Mouse (Mus musculus): ENCODE measurements around the gene Dhtkd1. TPM values are rescaled to one million over a fixed set of nuclear protein-coding genes. Genes with fewer than 3 reads are reported as not detected.

The Dhtkd1 gene
- polyA plus RNA-seq, 2 experiments from 2014 or later = 0.37 TPM; not detected in 1

DNA sequence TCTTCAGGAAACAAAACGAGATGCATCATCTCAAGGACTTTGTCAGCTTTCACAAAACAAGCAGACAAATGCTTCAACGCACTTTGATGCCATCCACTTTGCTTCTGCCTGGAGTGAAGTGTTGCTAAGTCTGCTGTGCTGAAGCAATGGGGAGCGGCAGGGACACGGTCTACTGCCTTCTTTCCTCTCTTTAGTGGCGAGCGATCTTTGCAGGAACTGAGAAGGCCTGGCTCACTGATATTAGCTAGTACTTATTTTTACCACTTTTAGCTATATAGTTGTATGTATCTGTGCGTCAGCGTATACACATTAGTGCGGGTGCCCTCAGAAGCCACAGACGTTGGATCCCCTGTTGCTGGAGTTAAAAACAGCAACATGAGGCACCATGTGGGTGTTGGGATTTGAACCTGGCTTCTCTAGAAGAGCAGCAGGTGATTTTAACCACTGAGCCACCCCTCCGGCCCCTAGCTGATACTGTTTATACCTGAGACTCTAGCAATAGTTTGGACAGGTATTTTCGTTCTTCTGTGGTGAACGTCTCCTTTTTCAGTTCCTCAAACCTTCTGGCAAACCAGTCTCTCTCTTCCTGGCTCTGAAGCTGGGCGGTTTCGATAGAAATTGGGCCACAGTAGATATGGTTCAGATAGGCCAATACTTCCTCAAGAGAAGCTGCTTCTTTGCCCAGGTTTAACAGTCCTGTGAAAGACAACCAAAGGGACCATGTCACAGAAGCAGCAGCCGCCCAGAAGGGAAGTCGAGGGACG is 12.1 kb downstream of the Dhtkd1 start:
- ATAC-seq = no peak

DNA sequence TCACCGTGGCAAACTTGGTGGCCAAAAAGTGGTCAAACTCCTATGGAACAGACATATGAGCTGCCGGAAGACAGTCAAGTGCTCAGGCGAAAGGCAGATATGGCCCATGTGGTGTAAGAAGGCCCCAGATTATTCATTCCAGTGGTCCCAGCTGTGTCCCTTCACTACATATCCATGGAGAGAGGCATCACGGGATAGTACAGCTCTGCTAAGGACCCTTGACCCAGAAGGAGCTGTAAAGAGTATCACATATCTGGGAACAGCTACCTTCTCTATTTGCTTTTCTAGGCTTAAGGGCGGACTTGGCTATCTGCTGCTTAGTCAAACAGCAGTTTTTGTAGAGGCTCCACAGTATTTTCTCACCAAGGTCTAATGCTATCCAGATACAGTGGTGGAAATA is 12.8 kb downstream of the Dhtkd1 start:
- ATAC-seq = no peak

DNA sequence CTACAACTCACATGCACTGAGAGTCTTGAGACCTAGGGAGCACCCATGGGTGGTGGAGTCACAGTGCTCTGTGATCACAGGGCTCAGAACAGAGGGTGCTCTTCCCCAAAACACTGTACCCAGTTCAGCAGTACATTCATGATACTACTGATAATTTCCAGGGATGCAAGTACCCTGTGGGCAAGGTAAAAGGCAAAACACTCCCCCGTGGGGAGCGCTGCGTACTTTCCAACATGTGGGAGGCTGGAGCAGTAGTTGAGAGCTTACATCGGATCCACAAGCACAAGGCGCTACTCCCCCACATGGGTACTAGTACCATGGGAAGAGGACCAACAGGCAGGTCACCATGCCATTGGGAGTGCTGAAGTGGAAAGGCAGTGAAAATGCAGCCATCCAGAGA is 15.1 kb downstream of the Dhtkd1 start:
- ATAC-seq = no peak

GRCm38 (mm10) chr2:5923786-5924185 is 18.8 kb downstream of the Dhtkd1 start:
- ATAC-seq = no peak

- no peak for ATAC-seq
These were observed 19.8 kb downstream of the Dhtkd1 start for GRCm38 (mm10) chr2:5922823-5923222.

DNA sequence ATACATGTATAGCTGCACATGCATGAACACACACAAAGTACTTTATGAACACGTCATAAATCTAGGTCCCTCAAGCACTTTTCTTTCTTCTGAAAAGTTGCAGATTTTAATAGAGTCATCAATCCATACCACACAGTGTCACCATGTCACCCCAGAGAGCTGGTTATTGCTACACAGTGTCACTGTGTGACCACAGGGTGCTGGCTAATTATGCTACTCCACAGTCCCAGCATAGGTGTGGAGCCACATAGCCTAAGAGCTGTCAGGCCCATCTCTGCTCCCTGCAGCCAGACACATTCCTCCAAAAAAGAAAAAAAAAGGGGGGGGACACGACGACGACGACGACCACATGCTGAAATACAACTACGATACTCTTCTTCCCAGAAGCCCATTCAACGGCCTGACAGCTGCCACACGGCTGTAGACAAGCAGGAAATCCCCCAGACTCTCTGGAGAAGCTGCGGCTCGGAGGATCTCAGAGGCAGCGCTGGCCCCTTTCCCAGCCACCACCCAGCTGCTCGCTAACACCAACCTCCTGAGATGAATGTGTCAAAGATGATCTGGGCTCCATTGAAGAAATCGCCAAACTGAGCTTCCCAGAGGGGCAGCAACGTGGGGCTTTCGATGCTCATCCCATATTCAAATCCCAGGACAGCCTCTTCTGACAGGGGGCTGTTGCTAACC is 31.2 kb downstream of the Dhtkd1 start:
- ATAC-seq = no peak

GRCm38 (mm10) chr2:5906625-5907024 is 36.0 kb downstream of the Dhtkd1 start:
- peak; percentile 71 for ATAC-seq

DNA sequence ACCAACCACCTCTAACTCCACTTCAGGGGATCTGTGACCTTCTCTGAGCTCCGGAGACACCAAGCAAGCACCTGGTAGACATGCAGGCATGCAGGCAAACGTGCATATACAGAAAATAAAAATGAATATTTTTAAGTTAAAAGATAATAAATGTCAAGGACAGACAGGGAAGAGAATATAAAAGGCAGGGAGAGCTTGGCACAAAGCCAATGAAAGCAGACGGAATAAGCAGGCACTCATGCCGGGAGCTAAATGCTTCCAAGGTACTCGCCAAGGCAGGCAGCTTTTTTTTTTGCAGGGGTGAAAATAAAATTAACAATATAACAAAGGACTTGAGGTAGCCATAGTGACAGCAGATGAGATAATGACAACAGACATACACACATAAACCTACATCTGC is 36.5 kb downstream of the Dhtkd1 start:
- no peak for ATAC-seq

GRCm38 (mm10) chr2:5900145-5900544 is 42.4 kb downstream of the Dhtkd1 start:
- no peak for ATAC-seq

DNA sequence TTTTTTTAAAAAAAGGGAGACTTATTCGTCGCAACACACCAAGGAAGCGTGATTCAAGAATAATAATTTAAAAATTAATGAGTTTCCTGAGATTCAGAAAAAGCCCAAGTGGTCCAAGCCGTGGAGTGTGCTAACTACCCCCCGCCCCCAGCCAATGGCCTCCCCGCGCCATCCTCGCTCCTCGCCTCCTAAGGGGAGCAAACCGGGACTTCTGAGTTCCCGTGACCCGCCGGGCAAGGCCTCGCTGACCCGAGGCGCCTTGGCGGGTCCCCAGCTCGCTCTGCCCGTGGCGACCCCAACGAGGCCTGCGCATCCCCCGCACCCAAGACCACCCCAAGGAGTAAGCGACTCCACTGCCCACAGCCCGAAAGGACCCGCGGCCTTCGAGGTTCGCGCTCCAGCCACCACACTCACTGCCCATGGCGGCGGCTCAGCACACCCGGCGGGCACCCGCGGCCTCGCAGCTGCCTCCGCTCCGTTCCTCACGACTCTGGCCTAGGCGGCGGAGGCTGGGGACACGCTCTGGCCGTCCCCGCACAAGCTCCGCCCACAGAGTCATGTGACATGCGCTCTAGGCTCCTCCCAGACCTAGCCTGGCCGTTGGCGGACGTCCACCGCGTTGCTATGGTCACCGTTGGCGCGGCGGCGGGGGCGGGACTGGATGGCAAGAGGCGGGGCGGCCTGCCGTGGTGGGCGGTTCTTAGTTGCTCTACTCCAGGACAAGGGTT is 47.6 kb downstream of the Dhtkd1 start, which contains the start of gene Sec61a2:
Gene Sec61a2 (minus strand): TSS at position 590 of the 728 bp plus-strand sequence.
- peak; percentile 99 for ATAC-seq

GRCm38 (mm10) chr2:5894296-5894695 is 48.3 kb downstream of the Dhtkd1 start:
- no peak for ATAC-seq

GRCm38 (mm10) chr2:5889412-5889811 is 53.2 kb downstream of the Dhtkd1 start:
- ATAC-seq = no peak

GRCm38 (mm10) chr2:5888865-5889264 is 53.7 kb downstream of the Dhtkd1 start:
- no peak for ATAC-seq

DNA sequence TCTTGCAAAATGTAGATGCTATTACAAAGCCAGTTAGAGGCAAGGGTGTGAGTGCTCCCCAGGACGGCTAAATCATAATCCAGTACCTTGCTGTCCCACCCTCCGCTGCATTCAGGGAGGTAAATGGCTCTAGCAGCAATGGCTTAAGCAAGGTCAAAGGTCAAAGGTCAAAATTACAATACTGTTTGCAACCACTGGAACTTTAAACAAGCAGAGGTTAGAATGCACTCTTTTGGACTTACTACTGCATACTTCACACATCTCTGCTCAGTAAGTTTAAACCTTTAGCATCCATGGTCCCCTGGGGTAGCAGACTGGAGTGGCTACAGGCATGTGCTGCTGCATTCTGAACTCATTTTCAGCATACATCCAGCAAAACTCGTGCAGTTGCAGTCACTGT is 65.1 kb downstream of the Dhtkd1 start:
- ATAC-seq = no peak

DNA sequence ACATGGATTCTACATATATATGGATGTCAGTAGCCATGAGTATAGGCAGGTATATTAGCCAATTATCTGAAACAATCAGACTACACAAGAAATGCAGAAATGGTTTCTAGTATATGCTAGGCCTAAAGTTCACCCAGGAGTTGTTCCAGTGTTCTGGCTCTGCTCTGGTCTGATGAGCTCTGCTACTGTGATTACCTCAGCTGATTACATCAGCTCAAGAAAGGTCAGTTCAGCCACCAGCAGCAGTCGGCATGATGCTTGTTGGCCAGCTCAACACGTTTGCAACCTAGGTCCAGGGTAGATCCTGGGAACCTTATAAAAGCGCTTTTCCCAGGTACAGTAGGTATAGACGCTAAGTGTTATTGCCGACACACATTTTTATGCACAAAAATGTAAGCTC is 72.8 kb downstream of the Dhtkd1 start:
- ATAC-seq = no peak

- ATAC-seq = no peak
These were observed 74.9 kb downstream of the Dhtkd1 start for GRCm38 (mm10) chr2:5867681-5868080.

DNA sequence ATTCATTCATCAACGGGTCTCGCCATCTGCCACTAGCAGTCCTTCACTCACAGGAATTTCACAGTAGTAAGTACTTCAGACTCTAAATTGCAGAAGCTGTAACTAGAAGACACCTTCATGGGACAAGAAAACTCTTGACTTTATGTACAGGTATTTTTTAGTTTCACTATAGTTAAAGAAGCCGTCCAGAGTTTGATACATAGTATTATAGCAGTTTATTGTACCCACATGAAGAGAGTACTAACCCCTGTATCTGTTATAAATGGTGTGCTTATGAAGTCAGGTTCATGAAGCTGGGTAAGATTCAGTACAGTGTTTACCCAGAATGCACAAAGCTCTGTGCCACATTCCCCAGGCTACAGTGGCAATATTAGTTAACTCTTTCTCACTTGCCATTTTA is 79.8 kb downstream of the Dhtkd1 start, which contains the start of gene Gm13199:
Gene Gm13199 (minus strand): TSS at position 101 of the 400 bp plus-strand sequence.
- no peak for ATAC-seq

GRCm38 (mm10) chr2:5851866-5852265 is 90.7 kb downstream of the Dhtkd1 start:
- ATAC-seq = no peak

DNA sequence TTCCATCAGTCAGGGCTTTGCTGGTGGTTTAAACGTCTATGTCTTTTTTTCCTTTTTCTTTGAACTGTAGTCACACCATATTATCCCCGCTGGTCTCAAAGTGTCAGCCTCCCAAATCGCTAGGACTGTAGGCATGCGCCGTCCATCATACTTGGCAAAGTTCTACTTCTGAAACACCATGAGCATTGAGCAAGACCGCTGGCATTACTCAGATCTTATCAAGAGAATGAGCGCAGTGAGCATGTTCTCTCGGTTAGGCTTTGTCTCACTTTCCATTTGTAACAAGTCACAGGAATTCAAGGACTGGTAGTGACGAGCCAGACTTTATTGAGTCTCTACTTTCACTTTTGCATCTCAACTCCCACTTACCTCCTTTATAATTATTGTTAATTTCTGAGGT is 91.5 kb downstream of the Dhtkd1 start:
- no peak for ATAC-seq

All from activated CD4-positive, CD25-positive, alpha-beta regulatory T cell, adult 4 months (primary cell).